Mouse (Mus musculus) cerebellum, adult 11 months (tissue): ENCODE data around the gene Svip.

Source experiments
- DNase-seq: peaks from one replicate; pipeline ENCODE4 v3.0.0; 2022

Svip gene

DNA sequence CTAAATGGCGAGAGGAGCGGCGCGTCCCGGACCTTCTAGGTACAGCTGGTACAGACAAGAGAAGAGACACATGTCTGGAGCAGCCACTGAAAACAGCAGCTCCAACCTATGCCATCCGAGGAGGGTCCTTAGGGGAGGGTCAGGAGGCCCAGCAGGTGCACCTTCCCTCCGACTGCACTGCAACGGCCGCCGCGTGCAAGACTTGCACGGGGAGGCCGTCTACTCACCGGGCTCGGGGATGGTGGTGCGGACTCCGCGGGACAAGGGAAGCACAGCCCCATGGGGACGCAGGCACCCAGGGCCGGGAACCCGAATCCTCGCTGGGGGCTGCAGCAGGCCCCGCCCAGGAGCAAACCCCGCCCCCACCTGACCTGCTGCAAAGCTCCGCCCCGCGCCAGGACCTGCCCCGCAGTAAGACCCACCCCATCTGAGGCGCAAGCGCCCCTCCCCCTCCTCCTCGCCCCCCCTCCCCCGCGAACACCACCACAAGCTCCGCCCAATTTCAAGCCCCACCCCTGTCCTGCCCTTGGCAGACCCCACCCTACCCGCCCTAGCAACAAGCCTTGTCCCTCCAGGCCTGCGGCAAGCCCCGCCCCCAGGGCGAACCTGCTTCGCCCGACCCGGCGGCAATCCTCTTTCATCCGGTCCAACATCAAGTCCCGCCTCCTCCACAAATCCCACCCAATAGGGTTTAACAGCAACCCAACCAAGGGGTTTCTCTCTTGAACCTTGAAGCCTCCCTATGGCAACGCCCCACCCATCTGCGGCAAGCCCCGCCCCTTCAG, at the start of gene Svip:
Svip (minus strand) TSS at position 508 of the 785 bp plus-strand sequence.
- DNase-seq: peak; percentile 96

GRCm38 (mm10) chr7:52037600-52038582, 32.1 kb upstream of the Svip start:
- no peak for DNase-seq

DNA sequence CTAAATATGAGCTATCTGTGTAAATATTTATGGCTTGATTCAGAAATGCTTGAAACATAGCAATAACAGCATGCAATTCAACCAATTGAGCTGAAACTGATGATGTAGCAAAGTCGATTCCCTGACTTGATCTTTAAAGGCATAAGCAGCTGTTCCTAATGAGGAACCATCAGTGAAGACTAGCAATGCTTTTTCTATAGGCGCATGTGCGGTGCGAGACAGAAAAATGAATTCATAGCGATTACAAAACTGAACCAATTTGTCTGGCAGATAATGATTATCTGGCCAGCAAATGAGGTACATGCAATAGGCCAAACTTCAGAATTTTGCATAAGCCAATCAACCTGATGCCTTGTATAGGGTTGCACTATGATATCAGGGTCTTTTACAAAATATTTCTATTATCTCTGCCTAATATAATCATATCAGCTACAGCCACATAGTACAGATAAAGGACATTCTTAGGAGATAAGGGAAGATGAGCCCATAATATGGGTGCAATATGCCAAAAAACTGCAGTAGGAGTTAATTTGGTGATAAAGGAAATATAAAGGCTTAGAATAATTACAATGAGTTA, 18.3 kb upstream of the Svip start:
- DNase-seq: no peak

GRCm38 (mm10) chr7:52022039-52022438, 16.2 kb upstream of the Svip start:
- DNase-seq: no peak

- DNase-seq: no peak
These were observed 9.8 kb upstream of the Svip start, which contains the start of gene 1700015G11Rik for GRCm38 (mm10) chr7:52015628-52016027. Gene 1700015G11Rik (minus strand): TSS chr7:52015728.

DNA sequence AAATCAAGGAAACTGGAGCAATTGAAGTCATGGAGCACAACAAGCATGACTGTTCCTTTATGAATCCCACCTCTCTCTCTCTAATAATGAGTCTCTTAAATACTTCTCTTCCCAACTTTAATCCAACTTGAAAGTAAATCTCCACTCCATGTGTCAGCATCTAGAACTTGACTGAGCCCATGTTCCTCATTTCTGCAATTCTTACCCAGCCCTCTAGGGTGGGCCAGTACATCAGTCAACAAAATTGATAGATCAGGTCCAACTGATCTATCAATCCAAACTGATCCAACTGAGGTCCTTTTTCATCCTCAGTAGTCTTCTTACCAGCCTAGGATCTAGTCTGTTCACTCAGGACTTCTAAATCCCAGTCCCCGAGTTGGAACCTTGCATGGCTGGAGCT, 9.4 kb upstream of the Svip start:
- DNase-seq: no peak

DNA sequence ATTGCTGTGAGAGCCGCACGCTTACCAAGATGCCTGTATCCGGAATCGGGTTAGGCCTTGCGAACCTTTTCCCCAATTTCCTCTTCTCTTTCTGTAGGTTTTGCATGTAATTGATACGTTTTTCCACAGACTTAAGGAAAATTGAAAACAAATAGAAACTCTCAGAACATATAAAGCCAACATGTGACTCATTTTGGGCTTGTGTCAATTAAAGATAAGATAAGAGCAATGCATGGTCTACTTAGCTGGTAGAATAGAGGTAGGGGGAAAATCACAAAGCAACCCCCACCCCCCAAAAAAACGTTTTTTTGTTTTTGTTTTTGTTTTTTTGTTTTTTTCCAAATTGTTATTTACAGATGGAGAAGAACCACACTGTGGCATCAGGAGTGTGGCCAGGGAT, 7.6 kb upstream of the Svip start:
- DNase-seq: no peak

DNA sequence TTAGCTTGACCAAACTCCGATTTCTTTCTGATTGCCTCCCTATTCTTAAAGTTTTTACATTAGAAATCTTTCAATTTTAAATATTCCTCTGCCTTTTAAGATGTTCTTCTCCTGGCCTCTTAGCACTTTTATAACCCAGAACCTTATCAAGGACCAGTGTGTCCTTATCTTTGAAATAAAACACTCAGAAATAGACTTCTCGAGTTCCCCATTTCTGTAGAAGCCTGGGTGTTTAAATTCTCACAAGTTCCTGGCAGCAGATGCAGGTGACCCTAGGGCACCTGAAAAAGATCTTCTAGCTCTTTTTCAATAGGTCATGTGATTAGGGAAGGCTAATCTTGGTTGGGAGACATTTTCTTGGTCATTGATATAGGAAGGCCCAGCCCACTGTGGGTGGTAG, 1.3 kb upstream of the Svip start:
- DNase-seq: no peak

DNA sequence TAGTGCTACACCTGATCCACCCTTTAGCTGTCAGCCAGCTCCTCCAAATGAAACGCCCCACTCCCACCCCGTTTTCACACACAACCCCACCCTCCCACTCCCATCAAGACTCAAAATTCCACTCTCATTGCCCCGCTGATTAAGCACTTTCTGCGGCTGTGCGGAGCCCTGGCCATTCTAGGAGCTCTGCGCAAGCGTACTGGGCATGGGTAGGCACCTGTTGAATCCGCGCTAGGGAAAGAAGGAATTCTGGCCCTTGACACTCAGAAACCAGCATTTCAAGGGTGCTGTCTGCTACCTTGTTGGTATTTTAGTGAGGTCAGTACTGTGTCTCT, 445 bp upstream of the Svip start:
- no peak for DNase-seq

GRCm38 (mm10) chr7:51991020-51991419, 14.8 kb downstream of the Svip start:
- no peak for DNase-seq

- no peak for DNase-seq
These were observed 18.9 kb downstream of the Svip start for GRCm38 (mm10) chr7:51986909-51987308.

DNA sequence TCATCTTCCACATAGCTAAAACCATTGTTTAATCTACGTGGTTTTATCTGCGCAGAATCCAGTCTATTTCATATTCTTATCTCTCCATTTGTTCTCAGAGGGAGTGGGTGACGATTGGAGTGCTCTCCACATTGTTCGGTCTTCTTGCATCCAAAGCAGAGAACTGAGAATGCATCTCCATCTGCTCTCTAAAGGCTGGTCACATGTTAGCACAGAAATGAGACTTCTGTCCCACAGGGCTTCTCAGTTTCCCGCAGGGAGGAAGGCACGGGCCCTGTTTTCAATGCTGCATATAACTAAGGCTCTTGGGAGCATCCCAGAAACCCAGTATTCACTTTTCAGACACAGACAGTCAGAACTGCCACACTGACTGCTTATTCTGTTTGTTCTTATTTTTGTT, 20.1 kb downstream of the Svip start:
- DNase-seq: no peak

GRCm38 (mm10) chr7:51982303-51982702, 23.5 kb downstream of the Svip start:
- no peak for DNase-seq

DNA sequence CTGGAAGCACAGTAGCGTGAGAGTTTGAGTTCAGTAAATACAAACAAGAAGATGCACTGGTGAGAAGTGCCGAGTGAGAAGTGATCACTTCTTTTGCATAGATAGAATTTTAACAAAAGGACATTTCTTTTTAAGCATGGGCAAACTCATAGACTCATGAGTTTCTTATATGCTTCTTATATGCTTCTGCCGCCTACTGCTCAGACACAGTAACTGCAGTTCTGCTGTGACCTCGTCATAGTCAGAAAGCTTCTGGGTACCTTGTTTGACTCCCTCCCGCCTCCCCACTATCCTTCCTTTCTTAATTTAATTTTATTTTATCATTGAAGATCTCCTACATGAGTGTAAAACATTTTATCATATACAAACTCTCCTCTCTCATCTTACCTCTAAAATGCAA, 26.5 kb downstream of the Svip start:
- DNase-seq: no peak

DNA sequence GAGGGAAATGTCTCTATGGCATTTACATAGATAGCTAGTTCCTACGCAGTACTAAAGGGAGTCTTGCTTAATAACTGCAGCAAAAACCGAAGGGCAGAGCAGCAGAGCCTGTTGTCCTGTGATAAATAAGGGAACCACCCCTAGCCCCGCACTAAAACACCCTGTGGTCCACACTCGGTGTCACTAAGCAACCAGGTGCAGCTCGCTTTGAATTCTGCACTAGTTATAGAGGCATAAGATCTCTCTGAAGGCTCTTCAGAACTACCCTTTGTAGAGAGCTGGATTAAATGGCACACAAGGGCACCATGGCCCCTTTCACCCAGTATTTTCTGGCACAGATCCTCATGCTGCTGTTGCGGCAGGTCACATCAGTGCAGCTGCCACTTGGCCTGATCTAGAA, 30.6 kb downstream of the Svip start:
- DNase-seq: no peak

- no peak for DNase-seq
These were observed 32.3 kb downstream of the Svip start for GRCm38 (mm10) chr7:51973526-51973925.

DNA sequence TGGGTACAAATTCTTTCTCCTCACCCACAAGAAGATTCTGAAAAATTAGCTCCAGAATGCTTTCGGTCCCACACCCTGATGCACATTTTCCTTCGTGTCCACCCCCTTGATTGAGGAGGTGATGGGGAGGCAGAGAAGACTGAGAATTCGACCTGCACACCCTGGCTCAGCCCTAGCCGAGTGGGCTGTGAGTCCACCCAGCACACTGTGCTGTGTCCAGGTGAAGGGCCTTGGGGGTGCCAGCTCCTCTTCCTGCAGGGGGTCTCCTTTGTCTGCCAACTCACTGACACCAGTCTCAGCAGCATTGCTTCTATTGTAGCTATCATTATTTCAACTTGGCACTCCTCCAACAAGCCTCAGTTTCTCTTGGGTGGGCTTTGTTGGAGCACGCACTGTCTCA, 32.7 kb downstream of the Svip start:
- no peak for DNase-seq

GRCm38 (mm10) chr7:51972252-51972855, 33.5 kb downstream of the Svip start:
- peak; percentile 33 for DNase-seq

GRCm38 (mm10) chr7:51969379-51969778, 36.4 kb downstream of the Svip start:
- no peak for DNase-seq

- no peak for DNase-seq
These were observed 38.2 kb downstream of the Svip start for GRCm38 (mm10) chr7:51967581-51967980.

GRCm38 (mm10) chr7:51964681-51965080, 41.1 kb downstream of the Svip start:
- DNase-seq: no peak

- no peak for DNase-seq
These were observed 43.4 kb downstream of the Svip start for GRCm38 (mm10) chr7:51962219-51962952.
